Mouse (Mus musculus) midbrain, embryonic 10.5 days (tissue): Measurements from ENCODE around the gene Fam69a. TPM values are rescaled to one million over a fixed set of nuclear protein-coding genes. Genes with fewer than 3 reads are reported as not detected.

Source experiments
- DNase-seq: peaks from one replicate; pipeline ENCODE4 v3.0.0-alpha.2; 2017; ENCODE audit warnings: low spot score
- H3K27ac ChIP-seq: fragments of 300-500 bp; sonication (generic); replicated peaks from 2 replicates; pipeline ENCODE4 v1.5.1; 2016; ENCODE audit warnings: mild to moderate bottlenecking
- H3K27me3 ChIP-seq: fragments of 300-500 bp; sonication (generic); 2 replicates; pipeline ENCODE4 v1.6.1; 2016; ENCODE audit warnings: low read depth, mild to moderate bottlenecking; ENCODE audit not compliant: poor library complexity, severe bottlenecking
- H3K36me3 ChIP-seq: fragments of 300-500 bp; sonication (generic); 2 replicates; pipeline ENCODE4 v1.6.1; 2016; ENCODE audit warnings: mild to moderate bottlenecking, moderate library complexity
- H3K4me1 ChIP-seq: fragments of 300-500 bp; sonication (generic); 2 replicates; pipeline ENCODE4 v1.6.1; 2016
- H3K4me3 ChIP-seq: fragments of 300-500 bp; sonication (generic); 2 replicates; pipeline ENCODE4 v1.5.1; 2016; ENCODE audit warnings: mild to moderate bottlenecking, moderate library complexity
- H3K9me3 ChIP-seq: fragments of 300-500 bp; sonication (generic); replicated peaks from 2 replicates; pipeline ENCODE4 v1.6.1; 2016; ENCODE audit warnings: mild to moderate bottlenecking
- WGBS: fragments of 180-500 bp; shearing (Covaris S2); methylation state at CpG from one replicate; pipeline ENCODE4 v1.1.7; 2016; 5-methylcytosine and 5-hydroxymethylcytosine counted together
- polyA plus RNA-seq: library from polyadenylated mRNA; unstranded; fragments of >200 nt; fragmentation: Nextera tagmentation; extraction: Ambion mirVana; gene quantifications from 2 replicates; pipeline ENCODE4 v1.2.1, GENCODE M21; 2016

Fam69a gene
- polyA plus RNA-seq, 1 experiment from 2014 or later: 18.3 TPM

GRCm38 (mm10) chr5:107934770-107935543 is 51.9 kb downstream of the Fam69a start:
- Histone ChIP-seq H3K9me3 (no peaks in the 10 kb centered on the region), H3K27ac (no peak overlapping the region), H3K4me3 (no peak overlapping the region), H3K36me3 (no peaks in the 10 kb centered on the region), H3K4me1 (no peaks in the 10 kb centered on the region), H3K27me3 (no peaks in the 10 kb centered on the region)
- DNase-seq: no peak
- 90% methylated on average over 10 of the region's 10 CpGs for WGBS

- WGBS: 83% methylated on average over 4 of the region's 4 CpGs
- H3K27ac ChIP-seq: no peak overlapping the region
- no peak overlapping the region for H3K4me3 ChIP-seq
- H3K4me1 ChIP-seq: no peaks in the 10 kb centered on the region
- DNase-seq: no peak
- H3K9me3 ChIP-seq: no peaks in the 10 kb centered on the region
- H3K27me3 ChIP-seq: no peaks in the 10 kb centered on the region
- H3K36me3 ChIP-seq: no peaks in the 10 kb centered on the region
These were observed 53.5 kb downstream of the Fam69a start for GRCm38 (mm10) chr5:107933202-107933974.

- Histone ChIP-seq H3K4me1 (no peaks in the 10 kb centered on the region), H3K4me3 (no peak overlapping the region), H3K9me3 (no peaks in the 10 kb centered on the region), H3K27ac (no peak overlapping the region), H3K36me3 (no peaks in the 10 kb centered on the region), H3K27me3 (no peaks in the 10 kb centered on the region)
- 62% methylated on average over 2 of the region's 2 CpGs for WGBS
- DNase-seq: no peak
These were observed 54.3 kb downstream of the Fam69a start for GRCm38 (mm10) chr5:107932556-107932955.

GRCm38 (mm10) chr5:107926550-107927249 is 60.2 kb downstream of the Fam69a start:
- Histone ChIP-seq H3K27ac (no peak overlapping the region), H3K9me3 (no peaks in the 10 kb centered on the region), H3K4me1 (no peaks in the 10 kb centered on the region), H3K4me3 (no peak overlapping the region), H3K27me3 (no peaks in the 10 kb centered on the region), H3K36me3 (no peaks in the 10 kb centered on the region)
- no peak for DNase-seq
- 84% methylated on average over 11 of the region's 11 CpGs for WGBS

- Histone ChIP-seq H3K4me3 (no peak overlapping the region), H3K9me3 (no peaks in the 10 kb centered on the region), H3K36me3 (no peaks in the 10 kb centered on the region), H3K27ac (no peak overlapping the region), H3K27me3 (no peaks in the 10 kb centered on the region), H3K4me1 (no peaks in the 10 kb centered on the region)
- DNase-seq: no peak
- 80% methylated on average over 8 of the region's 8 CpGs for WGBS
These were observed 62.3 kb downstream of the Fam69a start for GRCm38 (mm10) chr5:107924564-107924963.

GRCm38 (mm10) chr5:107922836-107923235 is 64.0 kb downstream of the Fam69a start:
- no peak for DNase-seq
- H3K4me3 ChIP-seq: no peak overlapping the region
- no peaks in the 10 kb centered on the region for H3K4me1 ChIP-seq
- H3K9me3 ChIP-seq: no peaks in the 10 kb centered on the region
- no peak overlapping the region for H3K27ac ChIP-seq
- WGBS: 84% methylated on average over 1 of the region's 1 CpGs
- H3K36me3 ChIP-seq: no peaks in the 10 kb centered on the region
- no peaks in the 10 kb centered on the region for H3K27me3 ChIP-seq

GRCm38 (mm10) chr5:107921400-107922252 is 65.3 kb downstream of the Fam69a start:
- H3K9me3 ChIP-seq: no peaks in the 10 kb centered on the region
- no peaks in the 10 kb centered on the region for H3K27me3 ChIP-seq
- no peak overlapping the region for H3K27ac ChIP-seq
- no peak overlapping the region for H3K4me3 ChIP-seq
- no peak for DNase-seq
- H3K36me3 ChIP-seq: no peaks in the 10 kb centered on the region
- no peaks in the 10 kb centered on the region for H3K4me1 ChIP-seq
- WGBS: 65% methylated on average over 2 of the region's 2 CpGs

GRCm38 (mm10) chr5:107915280-107915679 is 71.6 kb downstream of the Fam69a start:
- H3K27me3 ChIP-seq: no peaks in the 10 kb centered on the region
- 0 out of 2 replicates have a peak, but pooled peaks cover 4% of the 10 kb centered on the region for H3K4me1 ChIP-seq
- H3K36me3 ChIP-seq: 0 out of 2 replicates have a peak, but pooled peaks cover 4% of the 10 kb centered on the region
- 45% methylated on average over 4 of the region's 4 CpGs for WGBS
- no peak for DNase-seq
- H3K9me3 ChIP-seq: no peaks in the 10 kb centered on the region
- H3K27ac ChIP-seq: no peak overlapping the region
- H3K4me3 ChIP-seq: no peak overlapping the region

GRCm38 (mm10) chr5:107911012-107911411 is 75.9 kb downstream of the Fam69a start:
- Histone ChIP-seq H3K4me1 (0 out of 2 replicates have a peak, but pooled peaks cover 4% of the 10 kb centered on the region), H3K9me3 (no peaks in the 10 kb centered on the region), H3K36me3 (peaks cover 47% of the 10 kb centered on the region), H3K27ac (no peak overlapping the region), H3K27me3 (no peaks in the 10 kb centered on the region), H3K4me3 (no peak overlapping the region)
- DNase-seq: no peak
- 92% methylated on average over 5 of the region's 5 CpGs for WGBS

- H3K36me3 ChIP-seq: peaks cover 55% of the 10 kb centered on the region
- 74% methylated on average over 5 of the region's 5 CpGs for WGBS
- no peaks in the 10 kb centered on the region for H3K9me3 ChIP-seq
- H3K4me1 ChIP-seq: 0 out of 2 replicates have a peak, but pooled peaks cover under 1% of the 10 kb centered on the region
- H3K27ac ChIP-seq: no peak overlapping the region
- no peaks in the 10 kb centered on the region for H3K27me3 ChIP-seq
- H3K4me3 ChIP-seq: no peak overlapping the region
- DNase-seq: no peak
These were observed 76.7 kb downstream of the Fam69a start for GRCm38 (mm10) chr5:107910084-107910616.

- H3K9me3 ChIP-seq: no peaks in the 10 kb centered on the region
- DNase-seq: no peak
- H3K27me3 ChIP-seq: no peaks in the 10 kb centered on the region
- no peak overlapping the region for H3K4me3 ChIP-seq
- no peak overlapping the region for H3K27ac ChIP-seq
- peaks cover 60% of the 10 kb centered on the region for H3K36me3 ChIP-seq
- no peaks in the 10 kb centered on the region for H3K4me1 ChIP-seq
- WGBS: 87% methylated on average over 3 of the region's 3 CpGs
These were observed 77.2 kb downstream of the Fam69a start for GRCm38 (mm10) chr5:107909668-107910067.
